Mouse (Mus musculus) thymus, adult 2 months (tissue): ENCODE data around the gene Tmem204.

Source experiments
- CTCF ChIP-seq: fragments of 200-500 bp; IDR thresholded peaks from 2 replicates; pipeline ENCODE4 v1.5.1; 2012; ENCODE audit warnings: mild to moderate bottlenecking, control low read depth, low read length, moderate library complexity, borderline replicate concordance; ENCODE audit not compliant: control insufficient read depth, poor library complexity, insufficient read depth; ENCODE audit errors: extremely low read depth
- POLR2A ChIP-seq: fragments of 200-500 bp; IDR thresholded peaks from 2 replicates; pipeline ENCODE4 v1.6.1; 2012; ENCODE audit warnings: mild to moderate bottlenecking, low read length, control low read depth, moderate library complexity; ENCODE audit not compliant: control insufficient read depth, poor library complexity, insufficient read depth; ENCODE audit errors: extremely low read depth

- TF ChIP-seq POLR2A = peak; percentile 42
- TF ChIP-seq CTCF = peak; percentile 66; the same call in 1 of the 2 replicates
Observed at GRCm38 (mm10) chr17:25015655-25016291, 67.6 kb downstream of the Tmem204 start, which contains the start of the genes Cramp1l and Ift140.
